Mouse (Mus musculus) adrenal gland, postnatal 14 days (tissue): ENCODE results near the gene 4921507P07Rik. TPM values are rescaled to one million over a fixed set of nuclear protein-coding genes. Genes with fewer than 3 reads are reported as not detected.
"Not testable (repeated sequence)": the region's sequence is repeated elsewhere in the genome, so short reads cannot be mapped to it uniquely, and the experiment has no call there.

Experiments used
- DNase-seq: peaks from one replicate; pipeline ENCODE4 v3.0.0; 2021; ENCODE audit warnings: mixed read lengths
- microRNA-seq, 2 experiments: library from miRNA; unstranded; fragments of <30 nt; microRNA quantifications; one replicate each; pipeline ENCODE4 v1.2.0; 2021
- total RNA-seq: library from RNA; stranded (reverse); gene quantifications from 2 replicates; pipeline ENCODE4 v1.2.3, GENCODE M21; 2021

4921507P07Rik gene
- total RNA-seq, 1 experiment from 2014 or later: 0.37 TPM

DNA sequence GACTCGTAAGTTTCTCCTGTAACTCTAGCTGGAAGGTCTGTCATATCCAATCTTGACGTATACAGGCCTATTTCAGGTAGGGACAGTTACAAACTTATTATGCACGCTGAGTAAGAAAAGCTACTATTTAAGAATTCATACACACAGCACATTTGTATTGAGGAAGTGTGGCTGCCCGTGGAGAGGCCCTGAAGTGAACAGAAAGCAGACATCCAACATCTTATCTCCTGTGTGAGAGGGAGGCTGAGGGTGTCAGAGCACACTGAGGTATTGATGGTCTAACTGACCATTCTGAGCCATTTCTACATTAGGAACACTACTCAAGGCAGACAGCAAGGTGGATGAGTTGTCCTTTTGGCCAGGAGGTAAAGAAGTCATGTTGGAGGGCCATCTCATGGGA lies 37.6 kb downstream of the 4921507P07Rik start:
- no peak for DNase-seq

DNA sequence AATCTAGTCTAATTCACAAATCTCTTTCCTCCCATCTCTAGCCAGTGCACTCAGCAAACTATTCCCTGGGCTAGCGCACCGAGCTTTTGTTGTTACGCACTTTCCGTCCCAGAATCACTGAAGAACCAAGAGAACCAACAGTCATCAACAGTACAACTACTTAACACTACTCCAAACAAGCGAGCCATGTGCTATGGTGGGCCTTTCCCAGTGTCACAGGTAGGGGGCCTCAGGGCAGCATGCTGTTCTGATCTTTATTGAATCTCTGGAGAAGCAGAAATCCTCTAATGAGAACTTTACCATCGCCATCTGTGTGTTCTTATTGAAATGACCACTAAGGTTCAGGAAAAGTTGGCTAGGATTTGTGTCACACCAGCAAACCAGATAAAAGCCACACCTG lies 38.9 kb downstream of the 4921507P07Rik start:
- no peak for DNase-seq

DNA sequence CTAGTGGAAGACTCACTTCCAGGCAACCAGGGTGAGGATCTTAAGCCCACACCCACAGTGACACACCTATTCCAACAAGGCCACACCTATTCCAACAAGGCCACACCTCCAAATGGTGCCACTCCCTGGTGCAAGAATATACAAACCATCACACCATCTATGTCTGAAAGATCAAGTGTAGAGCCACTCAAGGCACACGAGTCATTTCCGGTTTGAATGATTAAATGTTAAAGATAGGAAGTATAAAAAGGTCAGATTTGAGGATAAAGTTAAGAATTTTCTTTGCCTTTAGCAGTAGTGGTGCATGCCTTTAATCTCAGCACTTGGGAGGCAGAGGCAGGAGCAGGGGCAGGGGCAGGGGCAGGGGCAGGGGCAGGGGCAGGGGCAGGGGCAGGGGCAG lies 42.2 kb downstream of the 4921507P07Rik start:
- DNase-seq: not testable (repeated sequence)

DNA sequence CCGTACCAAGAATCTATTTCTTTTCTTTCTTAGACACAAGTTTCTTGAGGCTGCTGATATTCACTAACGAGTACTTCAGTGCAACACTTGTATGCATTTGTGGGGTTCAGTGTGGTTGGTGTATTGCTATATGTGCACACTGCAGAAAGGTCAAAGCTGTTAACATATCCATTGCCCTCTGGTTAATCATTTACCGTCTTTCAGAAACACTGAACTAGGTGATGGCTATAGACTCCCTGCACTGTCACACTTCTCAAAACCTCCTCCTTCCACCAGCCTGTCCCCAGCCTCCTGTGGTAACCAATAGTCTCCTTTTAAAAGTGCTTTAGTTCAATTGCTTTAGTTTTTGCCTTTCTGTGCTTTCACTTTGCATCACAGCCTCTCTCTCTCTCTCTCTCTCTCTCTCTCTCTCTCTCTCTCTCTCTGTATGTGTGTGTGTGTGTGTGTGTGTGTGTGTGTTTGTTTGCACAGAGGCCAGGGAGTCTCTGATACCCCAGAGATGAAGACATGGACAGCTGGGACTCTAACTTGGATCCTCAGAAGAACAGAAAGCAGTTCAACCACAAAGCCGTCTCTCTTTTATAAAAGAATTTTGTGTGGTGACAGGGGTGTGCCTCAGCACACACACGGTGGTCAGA lies 43.4 kb downstream of the 4921507P07Rik start:
- DNase-seq: no peak

DNA sequence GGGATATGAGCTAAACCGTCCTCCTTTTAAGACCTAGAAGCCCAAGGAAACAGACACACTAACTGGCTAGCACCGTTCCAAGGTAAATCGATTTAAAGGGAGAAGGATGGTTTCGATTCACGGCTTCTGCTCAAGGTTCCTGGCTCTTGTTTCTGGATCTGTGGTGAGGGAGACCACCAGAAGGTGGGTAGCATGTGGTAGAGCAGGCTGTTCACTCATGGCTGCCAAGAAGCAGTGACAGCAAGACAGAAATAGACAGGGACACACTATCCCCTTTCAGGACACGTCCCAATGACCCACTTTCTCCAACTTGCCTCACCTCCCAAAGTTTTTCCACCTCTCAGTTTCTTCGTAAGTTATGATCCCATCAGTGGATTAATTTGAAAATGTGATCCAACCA lies 46.6 kb downstream of the 4921507P07Rik start:
- no peak for DNase-seq

DNA sequence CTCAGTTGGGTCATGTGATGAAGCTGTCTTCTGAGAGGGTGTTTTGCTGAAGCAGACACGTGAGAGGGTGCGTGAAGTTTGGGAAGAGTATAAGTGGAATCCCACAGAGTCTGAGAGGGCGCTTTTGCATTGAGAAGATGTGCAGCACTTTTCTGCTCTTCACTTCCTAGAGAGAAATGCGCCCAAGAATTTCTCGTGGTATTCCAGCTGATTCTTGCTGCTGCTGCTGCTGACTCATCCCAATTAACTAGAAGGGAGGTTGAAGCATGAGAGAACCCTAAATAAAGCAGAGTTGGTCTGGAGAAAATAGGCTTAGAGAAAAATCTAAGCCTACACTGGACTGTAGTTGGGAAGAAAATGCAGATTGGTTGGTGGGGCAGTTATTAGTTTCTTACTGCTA lies 47.4 kb downstream of the 4921507P07Rik start:
- no peak for DNase-seq

DNA sequence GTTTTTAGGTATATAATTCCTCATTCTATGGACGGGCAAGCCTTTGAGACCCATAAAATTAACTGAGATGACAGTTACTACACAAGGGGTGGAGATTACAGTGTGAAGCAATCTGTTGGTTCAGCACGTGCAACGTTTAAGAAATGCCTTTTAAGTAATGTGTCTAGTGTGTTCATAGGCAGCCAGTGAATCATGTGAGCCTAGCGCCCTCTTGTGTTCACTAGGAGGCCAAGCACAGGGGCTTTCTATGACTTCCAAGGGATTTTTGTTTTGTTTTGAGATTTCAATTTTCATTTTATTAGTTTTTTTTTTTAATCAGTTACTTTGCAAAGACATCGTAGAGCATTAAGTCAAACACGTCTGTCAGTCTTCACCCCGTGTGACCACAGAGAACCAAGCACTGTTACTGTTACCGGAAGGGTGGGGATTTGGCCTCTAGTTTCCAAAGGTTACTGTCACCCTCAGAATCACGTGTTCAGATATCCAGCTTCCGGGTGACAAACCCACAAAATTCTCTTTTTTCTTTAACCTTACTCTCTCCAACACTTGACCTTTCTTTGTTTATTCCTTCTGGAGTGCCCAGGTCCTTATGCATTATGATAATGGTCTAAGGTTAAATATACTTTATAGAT lies 50.9 kb downstream of the 4921507P07Rik start:
- DNase-seq: peak; percentile 71

DNA sequence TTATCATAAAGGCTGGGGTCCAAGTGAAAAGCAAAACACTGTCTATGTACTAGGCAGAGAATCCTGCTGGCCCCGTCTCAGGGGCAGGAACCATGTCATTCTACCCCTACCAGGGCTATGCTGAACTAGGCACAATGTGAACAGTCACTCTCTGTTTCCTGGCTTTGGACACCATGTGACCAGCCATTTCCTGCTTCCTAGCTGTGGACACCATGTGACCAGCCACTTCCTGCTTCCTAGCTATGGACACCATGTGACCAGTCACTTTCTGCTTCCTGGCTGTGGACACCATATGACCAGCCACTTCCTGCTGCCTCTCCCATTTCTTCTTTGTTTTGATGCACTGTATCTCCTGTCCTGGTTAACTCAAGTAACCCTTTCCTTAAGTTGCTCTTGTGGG lies 53.9 kb downstream of the 4921507P07Rik start:
- no peak for DNase-seq

DNA sequence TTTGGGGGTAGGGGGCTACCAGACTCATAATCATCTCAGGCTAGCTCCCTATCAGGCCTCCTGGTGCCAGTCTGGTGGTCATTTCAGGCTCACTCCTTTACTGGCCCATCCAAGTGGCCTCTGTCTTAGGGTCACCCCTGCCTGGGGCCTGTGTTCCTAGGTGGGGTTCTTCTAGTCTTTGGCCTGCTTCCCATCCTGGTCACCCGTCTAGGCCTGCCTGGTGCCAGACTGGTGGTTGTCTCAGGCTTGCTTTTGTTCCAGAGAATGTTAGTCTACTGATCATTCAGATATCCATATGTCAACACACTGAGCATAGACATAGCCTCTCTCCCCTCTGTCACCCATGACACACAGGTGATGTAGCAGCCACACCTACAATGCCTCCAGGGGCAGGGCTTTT lies 56.8 kb downstream of the 4921507P07Rik start:
- no peak for DNase-seq

DNA sequence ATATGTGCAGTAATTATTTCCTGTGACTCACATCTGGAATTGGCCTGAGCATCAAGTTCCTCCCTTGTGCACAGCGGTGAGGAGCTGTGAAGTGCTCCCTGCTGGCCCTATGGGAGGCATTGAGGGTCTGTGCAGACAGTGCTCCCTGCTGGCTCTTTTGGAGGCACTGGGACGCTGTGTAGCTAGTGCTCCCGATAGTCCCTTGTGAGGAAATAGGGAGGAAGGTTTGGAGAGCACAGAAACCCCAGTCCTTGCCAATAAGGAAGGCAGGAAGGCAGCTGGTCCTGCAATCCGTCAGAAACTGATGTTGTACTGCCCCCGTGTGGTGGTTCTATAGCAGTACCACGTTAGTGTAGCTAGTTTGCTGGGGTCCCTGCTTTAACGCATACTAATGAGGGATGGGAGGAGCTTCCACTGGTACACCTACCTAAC lies 60.0 kb downstream of the 4921507P07Rik start:
- DNase-seq: peak; percentile 91

DNA sequence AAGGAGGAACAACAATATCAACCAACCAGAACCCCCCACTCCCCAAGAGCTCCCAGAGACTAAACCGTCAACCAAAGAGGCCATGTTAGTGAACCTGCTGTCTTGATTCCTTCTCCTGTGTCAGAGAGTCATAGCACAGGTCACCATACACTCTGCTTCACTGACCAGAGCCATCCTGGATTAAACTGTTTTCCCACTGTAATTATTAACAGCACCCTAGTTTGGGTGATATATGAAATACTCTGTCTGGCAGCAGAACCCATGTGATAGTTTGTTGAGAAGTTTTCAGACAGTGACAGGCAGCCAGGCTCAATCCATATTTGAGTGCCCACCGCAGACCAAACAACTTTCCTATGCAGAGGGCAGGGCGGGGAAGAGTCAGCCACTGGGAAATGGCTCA lies 61.1 kb downstream of the 4921507P07Rik start:
- DNase-seq: no peak

DNA sequence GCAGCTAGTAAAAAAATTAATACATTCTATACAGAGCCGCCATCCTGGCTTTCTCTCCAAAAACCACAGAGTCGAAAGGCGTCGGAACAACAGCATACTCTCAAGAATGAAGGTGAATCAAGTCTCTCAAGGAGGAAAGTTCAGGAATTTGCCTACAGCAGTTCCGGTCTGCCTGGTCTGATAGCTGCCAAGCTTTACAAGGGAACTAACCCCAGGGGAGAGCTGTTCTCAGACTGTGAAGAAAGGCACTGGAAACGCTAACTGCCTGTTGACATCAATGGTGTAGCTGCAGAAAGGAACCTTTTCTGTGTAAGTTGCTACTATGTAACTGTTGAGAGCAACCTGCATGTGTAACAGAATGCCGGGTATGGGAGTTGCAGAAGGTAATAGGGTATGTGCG lies 64.5 kb downstream of the 4921507P07Rik start:
- peak; percentile 34 for DNase-seq

DNA sequence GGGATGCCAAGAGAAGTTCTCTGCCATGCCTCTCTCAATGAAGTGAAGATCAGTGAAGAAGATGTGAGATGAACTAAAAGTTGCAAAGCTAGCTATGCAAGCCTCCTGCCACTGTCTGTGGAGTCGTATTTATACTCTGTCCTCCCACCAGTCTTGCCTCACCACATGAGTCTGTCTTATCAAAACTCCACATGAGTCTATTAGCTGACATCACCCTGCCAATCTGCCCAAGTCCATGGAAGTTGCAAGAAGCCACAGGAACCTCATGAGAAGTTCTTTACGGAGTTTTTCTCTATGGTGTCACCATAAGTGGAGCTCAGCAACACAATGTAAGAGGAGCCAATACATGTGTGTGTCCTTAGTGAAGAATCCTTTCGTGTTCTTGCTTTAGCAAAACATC lies 65.4 kb downstream of the 4921507P07Rik start:
- DNase-seq: no peak

DNA sequence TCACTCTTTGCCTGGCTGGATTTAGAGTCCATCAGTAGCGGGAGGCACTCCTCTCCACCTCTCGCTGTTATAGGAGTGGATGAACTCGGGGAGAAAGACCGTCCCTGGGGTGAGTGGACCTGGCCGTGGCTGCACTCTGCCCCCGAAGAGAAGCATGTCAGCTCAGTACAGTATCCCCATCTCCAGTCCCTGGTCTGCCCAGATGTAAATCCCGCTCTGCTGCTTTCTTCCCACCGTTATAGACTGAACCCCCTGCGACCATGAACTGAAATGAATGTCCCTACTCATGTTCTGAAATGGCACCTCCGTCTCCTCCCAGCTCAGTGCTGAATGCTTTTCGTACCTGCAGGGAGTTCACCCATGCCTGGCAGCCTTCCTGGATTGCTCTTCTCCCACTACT lies 67.2 kb downstream of the 4921507P07Rik start:
- DNase-seq: peak; percentile 37

DNA sequence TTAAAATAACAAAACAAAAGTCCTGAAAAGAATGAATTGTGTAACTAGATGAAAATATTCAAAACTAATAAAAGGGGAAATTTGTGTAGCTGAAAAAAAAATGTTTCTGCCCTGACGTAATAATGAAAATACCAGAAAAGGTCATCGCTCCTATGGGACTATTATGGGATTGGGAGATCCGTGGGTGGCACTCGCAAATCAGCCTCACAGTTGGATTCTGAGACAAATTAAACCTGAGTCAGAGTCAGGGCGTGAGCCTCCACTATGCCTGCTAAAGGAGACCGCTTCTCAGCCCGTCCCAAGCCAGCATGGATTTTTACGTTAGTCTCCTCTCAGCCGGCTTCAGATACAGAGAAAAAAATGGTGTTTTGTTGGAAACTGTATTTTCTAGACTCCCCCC lies 69.0 kb downstream of the 4921507P07Rik start:
- no peak for DNase-seq

DNA sequence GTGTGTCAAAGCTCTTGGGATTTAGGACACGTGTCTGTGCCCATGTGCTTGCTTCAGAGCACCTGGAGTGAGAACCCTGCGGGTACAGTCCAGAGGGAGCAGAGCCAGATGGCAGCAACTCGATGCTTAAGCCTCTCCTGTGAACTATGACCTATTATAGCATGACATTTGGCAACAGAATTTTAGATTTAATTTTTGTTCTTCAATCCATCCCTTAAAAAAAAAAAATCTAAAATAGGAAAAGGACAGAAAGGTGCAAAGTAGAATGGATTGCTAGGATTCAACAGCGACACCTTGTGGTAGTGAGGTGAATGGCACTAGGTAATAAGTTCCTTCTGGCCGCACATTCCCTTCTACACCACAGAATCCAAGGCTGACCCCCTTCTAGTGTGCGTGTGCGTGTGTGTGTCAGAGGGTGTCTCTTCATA lies 69.8 kb downstream of the 4921507P07Rik start:
- peak; percentile 82 for DNase-seq

DNA sequence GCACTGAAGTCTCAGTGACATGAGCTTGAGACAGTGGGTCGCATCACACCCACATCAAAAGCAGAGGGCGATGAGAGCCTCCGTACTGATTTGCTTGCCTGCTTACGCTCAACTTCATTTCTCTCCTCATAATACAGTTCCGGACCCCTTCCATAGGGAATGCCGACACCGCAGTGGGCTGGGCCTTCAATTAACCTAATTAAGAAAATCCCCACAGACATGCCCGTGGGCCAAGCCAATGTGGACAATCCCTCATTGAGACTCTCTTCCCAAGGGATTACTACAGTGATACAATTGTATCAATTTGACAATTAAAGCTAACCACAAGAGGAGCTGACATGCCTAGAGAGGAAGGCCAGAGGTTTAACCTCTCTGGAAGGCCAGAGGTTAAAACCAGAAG lies 70.6 kb downstream of the 4921507P07Rik start:
- DNase-seq: no peak

DNA sequence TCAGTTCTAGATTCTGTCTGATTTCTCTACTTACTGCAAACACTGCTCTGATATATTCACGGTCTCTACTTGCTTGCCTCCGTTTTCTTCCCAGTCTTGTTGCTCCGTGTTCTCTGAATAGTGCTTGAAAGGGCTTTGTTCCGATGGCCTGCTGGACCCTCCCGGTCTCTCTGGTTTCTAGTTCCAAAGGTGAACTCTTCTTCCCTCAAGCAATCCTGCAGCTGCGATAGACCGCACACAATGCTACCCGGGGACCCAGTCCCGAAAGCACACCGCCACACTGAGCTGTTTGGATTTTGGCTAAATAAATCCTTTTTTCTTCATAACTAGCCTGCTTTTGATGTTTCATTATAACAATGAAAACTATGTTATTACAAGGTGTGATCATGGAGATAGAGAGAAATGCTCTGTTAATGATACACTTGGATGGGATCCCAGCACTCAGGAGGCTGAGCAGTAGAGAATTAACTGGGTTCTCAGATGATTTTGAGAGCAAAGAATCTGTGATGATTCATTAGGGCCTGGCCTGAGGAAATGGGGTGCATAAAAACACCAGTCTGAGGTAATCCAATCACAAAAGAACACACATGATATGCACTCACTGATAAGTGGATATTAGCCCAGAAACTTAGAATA lies 72.1 kb downstream of the 4921507P07Rik start:
- DNase-seq: no peak

Small RNA genes lying within 50 kb of the gene (microRNA-seq; reads per million reads assigned to microRNA genes)
- 0 reads per million in 2 experiments for gene Mir6371

Other genes starting within 250 kb of the 4921507P07Rik start
- 35.9 and 37.4 TPM in 2 replicates for gene Osbpl3, start 140.4 kb downstream of the 4921507P07Rik start, total RNA-seq
- gene Cycs, start 30.1 kb downstream of the 4921507P07Rik start, total RNA-seq: 110 and 115 TPM in 2 replicates
- gene Npvf, start 57.8 kb upstream of the 4921507P07Rik start, total RNA-seq: not detected in 2 replicates